ENCODE assay signal across 8 mouse cellular contexts in the genomic region with DNA sequence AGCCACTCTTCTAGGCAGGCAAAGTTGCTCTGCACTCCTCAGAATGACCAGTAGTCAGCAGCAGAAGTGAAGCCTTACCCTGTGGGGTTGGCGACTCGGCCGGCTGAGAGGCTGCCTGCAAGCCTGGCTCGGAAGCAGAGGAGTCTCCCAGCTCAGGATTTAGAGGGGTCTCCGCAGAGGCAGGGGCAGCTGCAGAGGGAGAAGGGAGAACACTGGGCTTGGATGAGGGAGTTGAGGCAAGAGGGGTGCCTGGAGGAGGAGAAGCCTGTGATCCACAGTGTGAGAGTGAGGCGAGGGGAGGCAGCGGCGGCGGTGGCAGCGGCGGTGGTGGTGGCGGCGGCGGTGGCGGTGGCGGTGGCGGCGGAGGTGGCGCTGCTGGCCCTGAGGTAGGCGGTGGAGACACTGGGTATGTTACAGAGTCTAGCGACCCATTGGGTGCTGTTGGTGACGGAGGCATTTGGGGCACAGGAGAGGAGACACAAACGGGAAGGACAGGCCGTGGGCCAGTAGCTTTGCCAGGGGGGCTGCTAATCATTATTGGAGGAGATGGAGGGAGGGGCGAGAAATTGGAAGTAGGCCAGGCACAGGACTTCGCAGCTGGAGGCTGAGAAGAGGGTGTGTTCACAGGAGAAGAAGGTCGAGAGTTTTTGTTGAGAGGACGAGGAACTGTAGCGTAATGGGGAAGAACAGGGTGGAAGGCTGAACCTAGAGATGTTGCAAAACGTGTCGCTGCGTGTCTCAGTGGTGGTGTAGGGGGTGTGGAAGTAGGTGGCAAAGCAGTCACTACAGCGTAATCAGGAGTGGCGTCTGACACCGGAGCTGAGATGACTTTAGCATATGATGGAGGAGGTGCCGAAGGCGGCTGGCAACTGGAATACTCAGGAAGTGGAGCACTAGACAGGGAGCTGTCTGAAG.
A peak's percentile ranks its signal among the peaks of the same experiment; 100 is the strongest.
DNase-seq lines count a peak whose midpoint lies in the region; ATAC-seq and TF ChIP-seq lines count a peak whose summit lies in the region.

No protein-coding gene starts in this region.

- peak; percentile 43 for ATAC-seq in activated CD4-positive, CD25-positive, alpha-beta regulatory T cell, adult 4 months
- ATAC-seq in granulocyte monocyte progenitor cell, adult 5-6 weeks (replicated peaks; ENCODE audit: poor library complexity, severe bottlenecking), result peak; percentile 91
- no peak for ATAC-seq in stomach, postnatal 0 days (ENCODE audit: low FRiP score, low TSS enrichment)

- no peak for TF ChIP-seq EP300 in stomach, postnatal 0 days (optimal IDR thresholded peaks at IDR 0.05)

- 63% methylated on average over 23 of the region's 37 CpGs for WGBS in stomach, postnatal 0 days

- H3K4me3 ChIP-seq in megakaryocyte, embryonic 14.5 days (replicated peaks), result peak overlapping the region; percentile 94
- H3K4me3 ChIP-seq in stomach, postnatal 0 days (ENCODE audit: low read depth, low read length), result no peak overlapping the region

- H3K36me3 ChIP-seq in megakaryocyte, embryonic 14.5 days (replicated peaks; ENCODE audit: low read length), result peaks cover 32% of the 10 kb centered on the region
- H3K36me3 ChIP-seq in stomach, postnatal 0 days (ENCODE audit: control insufficient read depth, insufficient read depth, low read length), result peaks cover 3% of the 10 kb centered on the region

- H3K27ac ChIP-seq in stomach, postnatal 0 days (replicated peaks), result no peak overlapping the region

- TF ChIP-seq CTCF in stomach, postnatal 0 days (IDR thresholded peaks at IDR 0.05; ENCODE audit: low read depth), result peak; percentile 53

- 0 out of 2 replicates have a peak overlapping the region, but pooled peaks have one; percentile 3 for H3K4me2 ChIP-seq in stomach, postnatal 0 days (replicated peaks; ENCODE audit: low read depth)

- H3K4me1 ChIP-seq in megakaryocyte, embryonic 14.5 days, result peaks cover 31% of the 10 kb centered on the region
- H3K4me1 ChIP-seq in stomach, postnatal 0 days (replicated peaks; ENCODE audit: control insufficient read depth, insufficient read depth), result no peaks in the 10 kb centered on the region

- no peak overlapping the region for H3K9ac ChIP-seq in stomach, postnatal 0 days (ENCODE audit: low read length)

- no peaks in the 10 kb centered on the region for H3K27me3 ChIP-seq in megakaryocyte, embryonic 14.5 days (replicated peaks)
- no peaks in the 10 kb centered on the region for H3K27me3 ChIP-seq in stomach, postnatal 0 days (ENCODE audit: control insufficient read depth, insufficient read depth, low read length)

- DNase-seq in kidney, adult 11 months, result peak; percentile 8
- no peak for DNase-seq in kidney, adult 18-20 months
- DNase-seq in kidney, postnatal 10 days, result peak; percentile 34
- no peak for DNase-seq in stomach, postnatal 0 days (ENCODE audit: low spot score)
- DNase-seq in layer of hippocampus, adult 11-12 months (ENCODE audit: low spot score), result no peak

- no peaks in the 10 kb centered on the region for H3K9me3 ChIP-seq in megakaryocyte, embryonic 14.5 days
- no peaks in the 10 kb centered on the region for H3K9me3 ChIP-seq in stomach, postnatal 0 days (ENCODE audit: control insufficient read depth, low read length)

Comparison
In these comparisons a context has a peak if more than half of its experiments do, and no peak if none do; other contexts are left out.
1. DNase-seq: peak in kidney, adult 11 months (single experiment) and kidney, postnatal 10 days (single experiment); none in kidney, adult 18-20 months (single experiment), stomach, postnatal 0 days (single experiment) and layer of hippocampus, adult 11-12 months (single experiment).